Mouse (Mus musculus) myocyte (in vitro differentiated cells): ENCODE data around the gene Dmbt1. TPM values are rescaled to one million over a fixed set of nuclear protein-coding genes. Genes with fewer than 3 reads are reported as not detected.
"Not testable (repeated sequence)": the region's sequence is repeated elsewhere in the genome, so short reads cannot be mapped to it uniquely, and the experiment has no call there.

Experiments
- H3K27me3 ChIP-seq: one replicate; pipeline ENCODE4 v1.6.1; 2011; ENCODE audit not compliant: control insufficient read depth, insufficient read depth, insufficient read length
- H3K36me3 ChIP-seq: one replicate; pipeline ENCODE4 v1.6.1; 2011; ENCODE audit not compliant: control insufficient read depth, insufficient read depth
- H3K4me2 ChIP-seq: one replicate; pipeline ENCODE4 v1.6.1; 2011; ENCODE audit warnings: low read depth, control low read depth
- H3K4me3 ChIP-seq: one replicate; pipeline ENCODE4 v1.5.1; 2011; ENCODE audit warnings: mild to moderate bottlenecking, control low read depth, moderate library complexity
- H3K79me2 ChIP-seq: one replicate; pipeline ENCODE4 v1.6.1; 2011; ENCODE audit not compliant: control insufficient read depth, insufficient read depth
- H3ac ChIP-seq: one replicate; pipeline ENCODE4 v1.6.1; 2011; ENCODE audit not compliant: control insufficient read depth, insufficient read length
- MAX ChIP-seq: IDR thresholded peaks from one replicate; pipeline ENCODE4 v1.6.1; 2011; ENCODE audit warnings: low read depth, mild to moderate bottlenecking, control low read depth
- MYOD1 ChIP-seq, 3 experiments: IDR thresholded peaks; one replicate each; pipeline ENCODE4 v1.6.1; 2011; ENCODE audit warnings: control low read depth in 2 of 3, low read depth in 2 of 3, mild to moderate bottlenecking in 2 of 3, moderate library complexity in 1 of 3; ENCODE audit not compliant: insufficient read length in 2 of 3, control insufficient read depth in 1 of 3
- MYOG ChIP-seq, 3 experiments: IDR thresholded peaks; one replicate each; pipeline ENCODE4 v1.6.1; 2011; ENCODE audit warnings: control low read depth in 2 of 3, low read depth in 2 of 3, mild to moderate bottlenecking in 2 of 3; ENCODE audit not compliant: insufficient read length in 2 of 3, control insufficient read depth in 1 of 3, insufficient read depth in 1 of 3
- POLR2AphosphoS2 ChIP-seq: IDR thresholded peaks from one replicate; pipeline ENCODE4 v1.6.1; 2011; ENCODE audit warnings: low read depth, control low read depth; ENCODE audit not compliant: insufficient read length
- REST ChIP-seq: IDR thresholded peaks from one replicate; pipeline ENCODE4 v1.6.1; 2011; ENCODE audit warnings: mild to moderate bottlenecking, control low read depth, moderate library complexity; ENCODE audit not compliant: insufficient read depth, insufficient read length
- SRF ChIP-seq: IDR thresholded peaks from one replicate; pipeline ENCODE4 v1.6.1; 2011; ENCODE audit warnings: low read depth; ENCODE audit not compliant: control insufficient read depth, insufficient read length
- TCF12 ChIP-seq: IDR thresholded peaks from one replicate; pipeline ENCODE4 v1.6.1; 2011; ENCODE audit warnings: mild to moderate bottlenecking, control low read depth; ENCODE audit not compliant: poor library complexity, insufficient read depth, severe bottlenecking
- TCF3 ChIP-seq: IDR thresholded peaks from one replicate; pipeline ENCODE4 v1.6.1; 2011; ENCODE audit warnings: low read depth, control low read depth; ENCODE audit not compliant: insufficient read length
- USF1 ChIP-seq: IDR thresholded peaks from one replicate; pipeline ENCODE4 v1.6.1; 2011; ENCODE audit warnings: low read depth, mild to moderate bottlenecking, control low read depth, moderate library complexity
- polyA plus RNA-seq: library from polyadenylated mRNA; unstranded; fragments of >200 nt; fragmentation: generic; extraction: Trizol; gene quantifications from one replicate; pipeline ENCODE4 v1.2.1, GENCODE M21; 2012; ENCODE audit warnings: missing spikeins

The Dmbt1 gene
- polyA plus RNA-seq, 1 experiment, result not detected

- H3K79me2 ChIP-seq, H3K4me3 ChIP-seq, H3ac ChIP-seq, H3K36me3 ChIP-seq, H3K4me2 ChIP-seq: not testable (repeated sequence)
- TF ChIP-seq MYOG (IDR thresholded peaks at IDR 0.05; ENCODE audit: control insufficient read depth in 1 of 3, insufficient read depth in 1 of 3, insufficient read length in 2 of 3, low read depth in 2 of 3) (peak; percentile 65 to 80 (median 77)), TCF12 (peak; percentile 18), TCF3 (peak; percentile 64), MYOD1 (IDR thresholded peaks at IDR 0.05; ENCODE audit: control insufficient read depth in 1 of 3, insufficient read length in 2 of 3, low read depth in 2 of 3) (peak in 2 of 3 experiments; percentile 68 to 69)
- H3K27me3 ChIP-seq, result peaks cover 12% of the 10 kb centered on the region
Observed at GRCm38 (mm10) chr7:131040760-131041159, 8.9 kb downstream of the Dmbt1 start.

GRCm38 (mm10) chr7:131042657-131043056 lies 10.8 kb downstream of the Dmbt1 start:
- Histone ChIP-seq H3K4me3 (no peak overlapping the region), H3ac (no peak overlapping the region), H3K27me3 (peaks cover 14% of the 10 kb centered on the region), H3K4me2 (no peak overlapping the region), H3K79me2 (no peaks in the 10 kb centered on the region), H3K36me3 (no peaks in the 10 kb centered on the region)
- TF ChIP-seq POLR2AphosphoS2 (no peak), MYOD1 (IDR thresholded peaks at IDR 0.05; ENCODE audit: control insufficient read depth in 1 of 3, insufficient read length in 2 of 3, low read depth in 2 of 3) (no peak), REST (no peak), MAX (no peak), SRF (no peak), MYOG (IDR thresholded peaks at IDR 0.05; ENCODE audit: control insufficient read depth in 1 of 3, insufficient read depth in 1 of 3, insufficient read length in 2 of 3, low read depth in 2 of 3) (no peak), USF1 (no peak)

- not testable (repeated sequence) for H3K79me2 ChIP-seq, H3K4me2 ChIP-seq, H3K4me3 ChIP-seq, H3ac ChIP-seq, H3K36me3 ChIP-seq
- peaks cover 14% of the 10 kb centered on the region for H3K27me3 ChIP-seq
Observed at GRCm38 (mm10) chr7:131045258-131045835, 13.5 kb downstream of the Dmbt1 start.

- not testable (repeated sequence) for H3K79me2 ChIP-seq, H3K27me3 ChIP-seq, H3ac ChIP-seq, H3K4me3 ChIP-seq, H3K36me3 ChIP-seq, H3K4me2 ChIP-seq
- TF ChIP-seq MYOG (IDR thresholded peaks at IDR 0.05; ENCODE audit: control insufficient read depth in 1 of 3, insufficient read depth in 1 of 3, insufficient read length in 2 of 3, low read depth in 2 of 3), result peak; percentile 36 to 91 (median 91)
- TF ChIP-seq TCF12, result peak; percentile 67
- TF ChIP-seq MYOD1 (IDR thresholded peaks at IDR 0.05; ENCODE audit: control insufficient read depth in 1 of 3, insufficient read length in 2 of 3, low read depth in 2 of 3), result peak in 2 of 3 experiments; percentile 78 to 85
- TF ChIP-seq TCF3, result peak; percentile 84
Observed at GRCm38 (mm10) chr7:131049829-131050228, 18.0 kb downstream of the Dmbt1 start.

- H3K27me3 ChIP-seq, result peaks cover 8% of the 10 kb centered on the region
- no peak overlapping the region for H3ac ChIP-seq
- no peak for TF ChIP-seq REST
- TF ChIP-seq MAX, result no peak
- H3K36me3 ChIP-seq, result no peaks in the 10 kb centered on the region
- no peaks in the 10 kb centered on the region for H3K79me2 ChIP-seq
- no peak overlapping the region for H3K4me3 ChIP-seq
- no peak overlapping the region for H3K4me2 ChIP-seq
Observed at GRCm38 (mm10) chr7:131054808-131055370, 23.0 kb downstream of the Dmbt1 start.

- H3K79me2 ChIP-seq, H3K4me3 ChIP-seq, H3ac ChIP-seq, H3K4me2 ChIP-seq, H3K36me3 ChIP-seq: not testable (repeated sequence)
- peaks cover 13% of the 10 kb centered on the region for H3K27me3 ChIP-seq
- TF ChIP-seq TCF3 (peak; percentile 48), MYOD1 (IDR thresholded peaks at IDR 0.05; ENCODE audit: control insufficient read depth in 1 of 3, insufficient read length in 2 of 3, low read depth in 2 of 3) (peak in 2 of 3 experiments; percentile 54 to 57), MYOG (IDR thresholded peaks at IDR 0.05; ENCODE audit: control insufficient read depth in 1 of 3, insufficient read depth in 1 of 3, insufficient read length in 2 of 3, low read depth in 2 of 3) (peak in 2 of 3 experiments; percentile 71 to 72)
Observed at GRCm38 (mm10) chr7:131057918-131058317, 26.1 kb downstream of the Dmbt1 start.

GRCm38 (mm10) chr7:131059808-131060207 lies 28.0 kb downstream of the Dmbt1 start:
- not testable (repeated sequence) for H3K4me3 ChIP-seq, H3K4me2 ChIP-seq, H3ac ChIP-seq, H3K79me2 ChIP-seq, H3K36me3 ChIP-seq
- peaks cover 13% of the 10 kb centered on the region for H3K27me3 ChIP-seq
